Comparison of ENCODE assay signal across 27 mouse cellular contexts in genomic region chr8:81374877-81375475, GRCm38 (mm10). TPM values are rescaled to one million over a fixed set of nuclear protein-coding genes. Genes with fewer than 3 reads are reported as not detected.
A peak's percentile ranks its signal among the peaks of the same experiment; 100 is the strongest.
DNase-seq lines count a peak whose midpoint lies in the region; ATAC-seq and TF ChIP-seq lines count a peak whose summit lies in the region.
"Had no signal": no experiment of that assay in that cellular context is flagged by ENCODE, and none has a peak within 500 bp of the region (broad histone marks: within the 10 kb centered on the region; RNA-seq: fewer than 3 reads in every experiment).

No protein-coding gene starts in this region.

- TF ChIP-seq RAD21 in MEL (IDR thresholded peaks at IDR 0.05; ENCODE audit: low read depth, low read length) = no peak

- no peak for TF ChIP-seq EP300 in lung, postnatal 0 days (IDR thresholded peaks at IDR 0.05)
- TF ChIP-seq EP300 in MEL (IDR thresholded peaks at IDR 0.05; ENCODE audit: low read depth in 1 of 2, low read length in 2 of 2) = no peak

- no peak for TF ChIP-seq POLR2A in MEL (IDR thresholded peaks at IDR 0.05; ENCODE audit: control insufficient read depth in 1 of 2, insufficient read depth in 1 of 2, low read depth in 1 of 2, low read length in 2 of 2, poor library complexity in 1 of 2)

- intact Hi-C loops in gastrocnemius, postnatal 36 days (cut with DNase I) = no loop called here

- H3K27ac ChIP-seq in lung, postnatal 0 days (ENCODE audit: low read length) = no peak overlapping the region
- H3K27ac ChIP-seq in MEL (ENCODE audit: control insufficient read depth, low read depth, low read length) = no peak overlapping the region
- H3K27ac ChIP-seq in macrophage = peak overlapping the region; percentile 15; the same call in 1 of the 2 replicates
- H3K27ac ChIP-seq: forebrain, embryonic 10.5 days; heart, embryonic 13.5 days; hindbrain, embryonic 12.5 days; layer of hippocampus, adult 2 months; limb, embryonic 13.5 days; liver, embryonic 12.5 days; midbrain, embryonic 12.5 days; stomach, postnatal 0 days had no signal

- peak; percentile 6 for DNase-seq in lung, postnatal 36 days
- DNase-seq in lung, postnatal 0 days (ENCODE audit: low spot score) = no peak
- DNase-seq in MEL (ENCODE audit: low read depth, low spot score) = peak; percentile 14
- DNase-seq in gastrocnemius, postnatal 10 days = no peak
- no peak for DNase-seq in cerebellum, postnatal 25 days
- no peak for DNase-seq in gastrocnemius, postnatal 36 days
- DNase-seq: adrenal gland, postnatal 25 days; cerebellum, adult 11 months; cerebellum, adult 9-11 months; heart, postnatal 14 days; kidney, postnatal 25 days; layer of hippocampus, postnatal 36 days; lung, adult 2 months; right cerebral cortex, postnatal 25 days; spleen, adult 18-20 months; thymus, adult 2 months had no signal

- no peak overlapping the region for H3K9ac ChIP-seq in lung, postnatal 0 days (replicated peaks; ENCODE audit: low read depth)
- H3K9ac ChIP-seq in MEL (ENCODE audit: control insufficient read depth, low read depth, low read length, poor library complexity, severe bottlenecking) = no peak overlapping the region
- H3K9ac ChIP-seq: heart, embryonic 13.5 days; hindbrain, embryonic 12.5 days; limb, embryonic 13.5 days; liver, embryonic 12.5 days; midbrain, embryonic 12.5 days had no signal

- H3K4me1 ChIP-seq in lung, postnatal 0 days (ENCODE audit: insufficient read depth, low read depth, low read length) = no peaks in the 10 kb centered on the region
- no peaks in the 10 kb centered on the region for H3K4me1 ChIP-seq in MEL (ENCODE audit: control insufficient read depth in 1 of 2, insufficient read depth in 2 of 2, low read length in 2 of 2)
- H3K4me1 ChIP-seq: forebrain, embryonic 10.5 days; heart, embryonic 13.5 days; hindbrain, embryonic 12.5 days; limb, embryonic 13.5 days; liver, embryonic 12.5 days; midbrain, embryonic 12.5 days had no signal

- TF ChIP-seq CTCF in lung, postnatal 0 days (IDR thresholded peaks at IDR 0.05) = no peak
- TF ChIP-seq CTCF in MEL (IDR thresholded peaks at IDR 0.05 in 2 of 3, conservative IDR thresholded peaks at IDR 0.05 in 1 of 3; ENCODE audit: control insufficient read depth in 1 of 3, insufficient read depth in 1 of 3, low read depth in 2 of 3, low read length in 3 of 3, poor library complexity in 1 of 3, severe bottlenecking in 1 of 3) = no peak

- no peak for ATAC-seq in lung, postnatal 0 days
- ATAC-seq: forebrain, embryonic 16.5 days; intestine, postnatal 0 days; liver, embryonic 12.5 days had no signal

- WGBS in lung, postnatal 0 days = 78% methylated on average over 4 of the region's 4 CpGs
- 40% methylated on average over 4 of the region's 4 CpGs for WGBS in macrophage (ENCODE audit: missing documents)

- H3K79me2 ChIP-seq in MEL (ENCODE audit: control insufficient read depth, insufficient read depth, low read length, poor library complexity) (no peaks in the 10 kb centered on the region), macrophage (ENCODE audit: inconsistent target) (no peaks in the 10 kb centered on the region)

- no peak overlapping the region for H3K4me2 ChIP-seq in lung, postnatal 0 days (replicated peaks; ENCODE audit: low read depth, low read length)
- H3K4me2 ChIP-seq: heart, embryonic 13.5 days; hindbrain, embryonic 12.5 days; limb, embryonic 13.5 days; liver, embryonic 12.5 days; midbrain, embryonic 12.5 days had no signal

- no peaks in the 10 kb centered on the region for H3K27me3 ChIP-seq in lung, postnatal 0 days (replicated peaks; ENCODE audit: insufficient read depth, low read length)
- H3K27me3 ChIP-seq in MEL (ENCODE audit: control insufficient read depth in 1 of 2, insufficient read depth in 2 of 2, low read length in 2 of 2) = no peaks in the 10 kb centered on the region
- H3K27me3 ChIP-seq: heart, embryonic 13.5 days; hindbrain, embryonic 12.5 days; limb, embryonic 13.5 days; liver, embryonic 12.5 days; midbrain, embryonic 12.5 days had no signal

- no peaks in the 10 kb centered on the region for H3K9me3 ChIP-seq in lung, postnatal 0 days (ENCODE audit: low read length)
- no peaks in the 10 kb centered on the region for H3K9me3 ChIP-seq in MEL (replicated peaks; ENCODE audit: insufficient read depth, low read length)
- H3K9me3 ChIP-seq: forebrain, embryonic 10.5 days; heart, embryonic 13.5 days; hindbrain, embryonic 12.5 days; limb, embryonic 13.5 days; liver, embryonic 12.5 days; midbrain, embryonic 12.5 days had no signal

- H3K36me3 ChIP-seq in lung, postnatal 0 days (ENCODE audit: insufficient read depth, low read length) = no peaks in the 10 kb centered on the region
- H3K36me3 ChIP-seq in MEL (ENCODE audit: control insufficient read depth in 1 of 2, insufficient read depth in 2 of 2, low read length in 2 of 2) (no peaks in the 10 kb centered on the region), macrophage (ENCODE audit: inconsistent target) (no peaks in the 10 kb centered on the region)
- H3K36me3 ChIP-seq: forebrain, embryonic 10.5 days; heart, embryonic 13.5 days; hindbrain, embryonic 12.5 days; limb, embryonic 13.5 days; liver, embryonic 12.5 days; midbrain, embryonic 12.5 days had no signal

- H3K4me3 ChIP-seq in lung, postnatal 0 days (ENCODE audit: low read depth, low read length) = no peak overlapping the region
- H3K4me3 ChIP-seq in MEL (ENCODE audit: control insufficient read depth in 1 of 2, insufficient read depth in 1 of 2, low read depth in 2 of 2, low read length in 2 of 2) (no peak overlapping the region), macrophage (ENCODE audit: inconsistent target) (no peak overlapping the region)
- H3K4me3 ChIP-seq: forebrain, embryonic 10.5 days; heart, embryonic 13.5 days; hindbrain, embryonic 12.5 days; layer of hippocampus, adult 2 months; limb, embryonic 13.5 days; liver, embryonic 12.5 days; midbrain, embryonic 12.5 days had no signal

TF ChIP-seq in MEL, 35 proteins besides CTCF, POLR2A, EP300 and RAD21:
- TF ChIP-seq E2F4 (IDR thresholded peaks at IDR 0.05; ENCODE audit: borderline replicate concordance, low read depth, low read length) (no peak), MYC (IDR thresholded peaks at IDR 0.05; ENCODE audit: low read depth, low read length) (no peak), MAFK (IDR thresholded peaks at IDR 0.05; ENCODE audit: borderline replicate concordance, low read depth, low read length) (no peak), SIN3A (IDR thresholded peaks at IDR 0.05; ENCODE audit: low read length) (no peak), ELF1 (IDR thresholded peaks at IDR 0.05; ENCODE audit: low read depth, low read length) (no peak), NELFE (IDR thresholded peaks at IDR 0.05; ENCODE audit: low read depth, low read length) (no peak), BHLHE40 (IDR thresholded peaks at IDR 0.05; ENCODE audit: borderline replicate concordance, low read depth, low read length) (no peak), POLR2AphosphoS2 (IDR thresholded peaks at IDR 0.05; ENCODE audit: low read length) (no peak), ZKSCAN1 (IDR thresholded peaks at IDR 0.05; ENCODE audit: low read depth, low read length) (no peak), TCF12 (IDR thresholded peaks at IDR 0.05; ENCODE audit: low read depth, low read length) (no peak), JUND (IDR thresholded peaks at IDR 0.05; ENCODE audit: low read depth, low read length) (no peak)

RNA-seq across cellular contexts. Expression of gene Inpp4b, which starts 32.6 kb away (rescaled TPM):
- 20.7 and 24.0 TPM in 2 replicates for polyA plus RNA-seq in lung, postnatal 0 days (2015; fragmentation: Nextera tagmentation; extraction: Ambion mirVana)
- 11.1 and 12.3 TPM in 2 replicates for total RNA-seq in MEL (2012; rRNA removed)
- polyA plus RNA-seq in MEL (2012; ENCODE audit: insufficient read depth in 1 of 2, insufficient read length in 2 of 2, low read depth in 1 of 2, low replicate concordance in 2 of 2, missing spikeins in 1 of 2) (10 to 100 TPM; 13.6 to 26.9 TPM), macrophage (2018) (0.29 to 4.8 TPM (median 0.82 TPM) in 3 replicates)
- 10 to 100 TPM in 10 of 26 experiments, 1 to 10 TPM in 15, under 1 TPM in 1; 0.63 to 22.2 (median 9.0) TPM for total RNA-seq in macrophage (2018; cell fraction: chromatin; rRNA removed)
- total RNA-seq in macrophage (2018; cell fraction: cytosol; rRNA removed) = 1 to 10 TPM in 16 of 26 experiments, under 1 TPM in 10; 0.65 to 3.5 (median 1.2) TPM
- total RNA-seq in macrophage (2018; cell fraction: nucleus; rRNA removed) = 10 to 100 TPM in 6 of 26 experiments, 1 to 10 TPM in 20; 1.9 to 53.4 (median 5.6) TPM
- total RNA-seq in gastrocnemius, postnatal 10 days (2021) = 10 to 100 TPM; 15.8 to 20.9 TPM
- 10 to 100 TPM; 10.8 to 19.7 TPM for total RNA-seq in gastrocnemius, postnatal 36 days (2021)

Comparison
In these comparisons a context has a peak if more than half of its experiments do, and no peak if none do; other contexts are left out.
1. DNase-seq: peak in lung, postnatal 36 days (single experiment) and MEL (single experiment); none in lung, postnatal 0 days (single experiment), gastrocnemius, postnatal 10 days (single experiment), cerebellum, postnatal 25 days (0 of 2) and gastrocnemius, postnatal 36 days (0 of 2).